Mouse (Mus musculus): ENCODE results near the gene Thg1l. TPM values are rescaled to one million over a fixed set of nuclear protein-coding genes. Genes with fewer than 3 reads are reported as not detected.

The Thg1l gene
- polyA plus RNA-seq, 1 experiment = 33.7 TPM

- no peak overlapping the region for H3K4me3 ChIP-seq (ENCODE audit: low read depth, low read length)
- no peaks in the 10 kb centered on the region for H3K9me3 ChIP-seq (replicated peaks; ENCODE audit: control insufficient read depth, insufficient read depth, low read length, poor library complexity, severe bottlenecking)
- H3K9ac ChIP-seq (ENCODE audit: low read depth, poor library complexity, severe bottlenecking) = no peak overlapping the region
- TF ChIP-seq POLR2A (IDR thresholded peaks at IDR 0.05; ENCODE audit: insufficient read depth, low read length) (no peak), CTCF (IDR thresholded peaks at IDR 0.05; ENCODE audit: low read depth, low read length) (no peak), EP300 (IDR thresholded peaks at IDR 0.05; ENCODE audit: insufficient read depth, low read depth, low read length) (no peak)
- H3K27me3 ChIP-seq (ENCODE audit: control insufficient read depth, insufficient read depth, low read length, poor library complexity, severe bottlenecking) = no peaks in the 10 kb centered on the region
- no peak overlapping the region for H3K27ac ChIP-seq (ENCODE audit: insufficient read depth, low read length)
- no peaks in the 10 kb centered on the region for H3K4me1 ChIP-seq (ENCODE audit: control insufficient read depth, insufficient read depth, low read length)
- H3K36me3 ChIP-seq (ENCODE audit: control insufficient read depth, insufficient read depth, low read length, poor library complexity, severe bottlenecking) = peaks cover 20% of the 10 kb centered on the region
Measured at GRCm38 (mm10) chr11:45900233-45901015, 54.9 kb downstream of the Thg1l start.

GRCm38 (mm10) chr11:45897392-45897791, 57.9 kb downstream of the Thg1l start:
- Histone ChIP-seq H3K9me3 (replicated peaks; ENCODE audit: control insufficient read depth, insufficient read depth, low read length, poor library complexity, severe bottlenecking) (no peaks in the 10 kb centered on the region), H3K4me3 (ENCODE audit: low read depth, low read length) (no peak overlapping the region), H3K27ac (ENCODE audit: insufficient read depth, low read length) (no peak overlapping the region), H3K9ac (ENCODE audit: low read depth, poor library complexity, severe bottlenecking) (no peak overlapping the region), H3K4me1 (ENCODE audit: control insufficient read depth, insufficient read depth, low read length) (no peaks in the 10 kb centered on the region), H3K27me3 (ENCODE audit: control insufficient read depth, insufficient read depth, low read length, poor library complexity, severe bottlenecking) (no peaks in the 10 kb centered on the region), H3K36me3 (ENCODE audit: control insufficient read depth, insufficient read depth, low read length, poor library complexity, severe bottlenecking) (peaks cover 39% of the 10 kb centered on the region)
- TF ChIP-seq CTCF (IDR thresholded peaks at IDR 0.05; ENCODE audit: low read depth, low read length) (no peak), EP300 (IDR thresholded peaks at IDR 0.05; ENCODE audit: insufficient read depth, low read depth, low read length) (no peak), POLR2A (IDR thresholded peaks at IDR 0.05; ENCODE audit: insufficient read depth, low read length) (no peak)

Other genes starting within 250 kb of the Thg1l start
- gene Clint1, start 103.4 kb downstream of the Thg1l start, polyA plus RNA-seq (2011; ENCODE audit: insufficient read depth, insufficient read length, low read depth, missing spikeins) = 76.2 and 77.6 TPM in 2 replicates
- 8.5 and 8.7 TPM in 2 replicates for gene Lsm11, start 10.6 kb downstream of the Thg1l start, polyA plus RNA-seq (2011; ENCODE audit: insufficient read depth, insufficient read length, low read depth, missing spikeins)
- 0.67 and 0.87 TPM in 2 replicates for gene Sox30, start 24.8 kb upstream of the Thg1l start, polyA plus RNA-seq (2011; ENCODE audit: insufficient read depth, insufficient read length, low read depth, missing spikeins)
- 5.5 TPM in 1 of 2 replicates, not detected in the other for gene Gm12166, start 96.8 kb upstream of the Thg1l start, polyA plus RNA-seq (2011; ENCODE audit: insufficient read depth, insufficient read length, low read depth, missing spikeins)
- 51.2 and 51.6 TPM in 2 replicates for gene Adam19, start 100.5 kb upstream of the Thg1l start, polyA plus RNA-seq (2011; ENCODE audit: insufficient read depth, insufficient read length, low read depth, missing spikeins)
- 3.6 and 4.1 TPM in 2 replicates for gene Nipal4, start 211.0 kb upstream of the Thg1l start, polyA plus RNA-seq (2011; ENCODE audit: insufficient read depth, insufficient read length, low read depth, missing spikeins)